Mouse (Mus musculus) lung, postnatal 0 days (tissue): ENCODE data around the gene Tm9sf4.

ENCODE experiments used
- CTCF ChIP-seq: IDR thresholded peaks from 2 replicates; pipeline ENCODE4 v1.5.1; 2016; ENCODE audit warnings: antibody characterized with exemption, mild to moderate bottlenecking
- EP300 ChIP-seq: IDR thresholded peaks from 2 replicates; pipeline ENCODE4 v1.6.1; 2016; ENCODE audit warnings: antibody characterized with exemption, mild to moderate bottlenecking, control low read depth

- TF ChIP-seq CTCF (no peak), EP300 (no peak)
These were observed 76.8 kb downstream of the Tm9sf4 start for GRCm38 (mm10) chr2:153237891-153238290.
